Comparison of ENCODE assay signal across 16 mouse cellular contexts in genomic region chr2:26533249-26533648, GRCm38 (mm10). TPM values are rescaled to one million over a fixed set of nuclear protein-coding genes. Genes with fewer than 3 reads are reported as not detected.
DNase-seq lines count a peak whose midpoint lies in the region; ATAC-seq and TF ChIP-seq lines count a peak whose summit lies in the region.
"Had no signal": no experiment of that assay in that cellular context is flagged by ENCODE, and none has a peak within 500 bp of the region (broad histone marks: within the 10 kb centered on the region; RNA-seq: fewer than 3 reads in every experiment).

No protein-coding gene starts in this region.

- H3K4me1 ChIP-seq in hindbrain, embryonic 11.5 days (replicated peaks; ENCODE audit: control insufficient read depth, insufficient read depth, low read length) = peaks cover 18% of the 10 kb centered on the region
- H3K4me1 ChIP-seq in midbrain, embryonic 13.5 days (replicated peaks) = peaks cover 45% of the 10 kb centered on the region
- H3K4me1 ChIP-seq in heart, embryonic 11.5 days (ENCODE audit: control insufficient read depth, insufficient read depth, low read length) = no peaks in the 10 kb centered on the region

- TF ChIP-seq CTCF in brain, embryonic 14.5 days (IDR thresholded peaks at IDR 0.05; ENCODE audit: borderline replicate concordance, extremely low read depth, insufficient read depth, insufficient read length) = no peak

- peak overlapping the region; percentile 19; the same call in 1 of the 2 replicates for H3K9ac ChIP-seq in hindbrain, embryonic 11.5 days (ENCODE audit: low read depth, low read length)
- H3K9ac ChIP-seq in midbrain, embryonic 13.5 days (replicated peaks) = no peak overlapping the region
- H3K9ac ChIP-seq in heart, embryonic 11.5 days (ENCODE audit: low read depth, low read length) = no peak overlapping the region
- H3K9ac ChIP-seq: heart, embryonic 15.5 days; lung, embryonic 15.5 days had no signal

- 14% methylated on average over 5 of the region's 5 CpGs for WGBS in hindbrain, embryonic 11.5 days
- 24% methylated on average over 5 of the region's 5 CpGs for WGBS in midbrain, embryonic 13.5 days
- WGBS in heart, embryonic 11.5 days (ENCODE audit: insufficient replicate concordance) = 50% methylated on average over 5 of the region's 5 CpGs

- H3K4me2 ChIP-seq in hindbrain, embryonic 11.5 days (replicated peaks; ENCODE audit: low read depth, low read length) = no peak overlapping the region
- H3K4me2 ChIP-seq in midbrain, embryonic 13.5 days (replicated peaks) = no peak overlapping the region
- no peak overlapping the region for H3K4me2 ChIP-seq in heart, embryonic 11.5 days
- H3K4me2 ChIP-seq: heart, embryonic 15.5 days; lung, embryonic 15.5 days had no signal

- TF ChIP-seq POLR2A in brain, embryonic 14.5 days (IDR thresholded peaks at IDR 0.05; ENCODE audit: borderline replicate concordance, extremely low read depth, insufficient read depth, insufficient read length, poor library complexity, severe bottlenecking) = no peak

- intact Hi-C loops in gastrocnemius, postnatal 36 days (cut with DNase I) = no loop called here

- H3K27ac ChIP-seq in hindbrain, embryonic 11.5 days (ENCODE audit: low read depth, low read length) = peak overlapping the region; percentile 71
- peak overlapping the region; percentile 79 for H3K27ac ChIP-seq in midbrain, embryonic 13.5 days
- no peak overlapping the region for H3K27ac ChIP-seq in heart, embryonic 11.5 days (ENCODE audit: low read depth, low read length)
- H3K27ac ChIP-seq: heart, embryonic 15.5 days had no signal

- no peaks in the 10 kb centered on the region for H3K9me3 ChIP-seq in hindbrain, embryonic 11.5 days (ENCODE audit: control insufficient read depth, low read length)
- H3K9me3 ChIP-seq in midbrain, embryonic 13.5 days = no peaks in the 10 kb centered on the region
- no peaks in the 10 kb centered on the region for H3K9me3 ChIP-seq in heart, embryonic 11.5 days (replicated peaks; ENCODE audit: control insufficient read depth, low read length)
- H3K9me3 ChIP-seq: heart, embryonic 15.5 days; lung, embryonic 15.5 days had no signal

- peak; percentile 33 for DNase-seq in 416B (ENCODE audit: low read depth)
- peak; percentile 81 for DNase-seq in brain, embryonic 14.5 days (ENCODE audit: low read depth)
- DNase-seq in hindbrain, embryonic 11.5 days (ENCODE audit: low spot score) = peak; percentile 38
- DNase-seq in adipocyte (ENCODE audit: low spot score) = no peak
- DNase-seq in gastrocnemius, postnatal 36 days = no peak
- DNase-seq: cerebellum, adult 9-10 months; spleen, adult 18-20 months had no signal

- ATAC-seq in hindbrain, embryonic 11.5 days (ENCODE audit: low FRiP score) = peak; percentile 57; the same call in 1 of the 2 replicates
- ATAC-seq in midbrain, embryonic 13.5 days = peak; percentile 59
- ATAC-seq in heart, embryonic 11.5 days (replicated peaks; ENCODE audit: insufficient number of reproducible peaks, low FRiP score, low TSS enrichment) = no peak; the same call in 1 of the 2 replicates

- no peak overlapping the region for H3K4me3 ChIP-seq in hindbrain, embryonic 11.5 days (ENCODE audit: low read depth, low read length)
- no peak overlapping the region for H3K4me3 ChIP-seq in midbrain, embryonic 13.5 days (replicated peaks)
- no peak overlapping the region for H3K4me3 ChIP-seq in heart, embryonic 11.5 days (ENCODE audit: low read depth, low read length)
- H3K4me3 ChIP-seq: heart, embryonic 15.5 days; lung, embryonic 15.5 days had no signal

- H3K36me3 ChIP-seq in hindbrain, embryonic 11.5 days (ENCODE audit: control insufficient read depth, insufficient read depth, low read length) = no peaks in the 10 kb centered on the region
- no peaks in the 10 kb centered on the region for H3K36me3 ChIP-seq in midbrain, embryonic 13.5 days
- no peaks in the 10 kb centered on the region for H3K36me3 ChIP-seq in heart, embryonic 11.5 days (ENCODE audit: control insufficient read depth, insufficient read depth, low read length)
- H3K36me3 ChIP-seq: G1E; heart, embryonic 15.5 days; lung, embryonic 15.5 days had no signal

- H3K27me3 ChIP-seq in hindbrain, embryonic 11.5 days (ENCODE audit: control insufficient read depth, insufficient read depth, low read length) = no peaks in the 10 kb centered on the region
- no peaks in the 10 kb centered on the region for H3K27me3 ChIP-seq in midbrain, embryonic 13.5 days
- no peaks in the 10 kb centered on the region for H3K27me3 ChIP-seq in heart, embryonic 11.5 days (ENCODE audit: control insufficient read depth, insufficient read depth, low read length)
- H3K27me3 ChIP-seq: heart, embryonic 15.5 days; lung, embryonic 15.5 days had no signal

RNA-seq across cellular contexts. Expression of gene Notch1, which starts 16.8 kb away (rescaled TPM):
- polyA plus RNA-seq in brain, embryonic 14.5 days (2012; rRNA removed) = 30.5 and 42.4 TPM in 2 replicates
- polyA plus RNA-seq in hindbrain, embryonic 11.5 days (2014; fragmentation: Nextera tagmentation; extraction: Ambion mirVana) = 48.9 and 66.8 TPM in 2 replicates
- polyA plus RNA-seq in midbrain, embryonic 13.5 days (2015; fragmentation: Nextera tagmentation; extraction: Ambion mirVana) = 21.4 and 27.9 TPM in 2 replicates
- polyA plus RNA-seq in heart, embryonic 11.5 days (2014; fragmentation: Nextera tagmentation; extraction: Ambion mirVana) = 20.9 and 23.5 TPM in 2 replicates
- total RNA-seq in gastrocnemius, postnatal 36 days (2021) = 1 to 10 TPM; 7.7 to 8.0 TPM

RNA-seq across cellular contexts. Expression of gene Egfl7, which starts 46.6 kb away (rescaled TPM):
- polyA plus RNA-seq in brain, embryonic 14.5 days (2012; rRNA removed) = 139 and 192 TPM in 2 replicates
- polyA plus RNA-seq in hindbrain, embryonic 11.5 days (2014; fragmentation: Nextera tagmentation; extraction: Ambion mirVana) = 62.7 and 65.2 TPM in 2 replicates
- 44.9 and 55.9 TPM in 2 replicates for polyA plus RNA-seq in midbrain, embryonic 13.5 days (2015; fragmentation: Nextera tagmentation; extraction: Ambion mirVana)
- 145 and 157 TPM in 2 replicates for polyA plus RNA-seq in heart, embryonic 11.5 days (2014; fragmentation: Nextera tagmentation; extraction: Ambion mirVana)
- total RNA-seq in gastrocnemius, postnatal 36 days (2021) = 10 to 100 TPM; 50.0 to 62.2 TPM

RNA-seq across cellular contexts. Expression of gene Gm20532, which starts 53.2 kb away (rescaled TPM):
- polyA plus RNA-seq in brain, embryonic 14.5 days (2012; rRNA removed) = not detected in 2 replicates
- polyA plus RNA-seq in hindbrain, embryonic 11.5 days (2014; fragmentation: Nextera tagmentation; extraction: Ambion mirVana) = not detected in 2 replicates
- not detected in 2 replicates for polyA plus RNA-seq in midbrain, embryonic 13.5 days (2015; fragmentation: Nextera tagmentation; extraction: Ambion mirVana)
- polyA plus RNA-seq in heart, embryonic 11.5 days (2014; fragmentation: Nextera tagmentation; extraction: Ambion mirVana) = not detected in 2 replicates
- total RNA-seq in gastrocnemius, postnatal 36 days (2021) = not detected
- total RNA-seq: adrenal gland, adult 18-20 months; G1E; left cerebral cortex, postnatal 25 days; neutrophil, adult 5-6 weeks had no signal
- polyA plus RNA-seq: G1E; heart, embryonic 15.5 days; kidney, embryonic 16.5 days; lung, embryonic 15.5 days had no signal

Comparison
In these comparisons a context has a peak if more than half of its experiments do, and no peak if none do; other contexts are left out.
1. DNase-seq: peak in 416B (single experiment), brain, embryonic 14.5 days (single experiment) and hindbrain, embryonic 11.5 days (single experiment); none in adipocyte (single experiment) and gastrocnemius, postnatal 36 days (0 of 2).